Mouse (Mus musculus) heart, adult 8-10 months (tissue): ENCODE results near the gene Tpst2. TPM values are rescaled to one million over a fixed set of nuclear protein-coding genes. Genes with fewer than 3 reads are reported as not detected.

Source experiments
- total RNA-seq, 4 experiments: library from RNA; stranded (reverse); gene quantifications; 2 replicates each; pipeline ENCODE4 v1.2.4; 2022

The Tpst2 gene
- total RNA-seq, 4 experiments from 2014 or later: 32.2 to 47.1 (median 37.1) TPM

Other genes with a start within 250 kb of the Tpst2 start
- gene Cryba4, start 24.2 kb upstream of the Tpst2 start, total RNA-seq: 10 to 100 TPM in 1 of 4 experiments, 1 to 10 TPM in 3; 7.6 to 10.4 (median 8.5) TPM
- gene Crybb1, start 20.9 kb upstream of the Tpst2 start, total RNA-seq: 1 to 10 TPM; 2.0 to 3.4 (median 2.7) TPM
- gene Tfip11, start 49.7 kb downstream of the Tpst2 start, total RNA-seq: 10 to 100 TPM; 17.0 to 19.1 (median 18.4) TPM
- 1 to 10 TPM; 7.8 to 9.4 (median 8.3) TPM for gene Srrd, start 66.3 kb downstream of the Tpst2 start, total RNA-seq
- gene Hps4, start 66.4 kb downstream of the Tpst2 start, total RNA-seq: 10 to 100 TPM in 2 of 4 experiments, 1 to 10 TPM in 2; 8.5 to 12.6 (median 10.2) TPM
- not detected for gene Gm6583, start 79.3 kb downstream of the Tpst2 start, total RNA-seq
- gene Asphd2, start 118.2 kb downstream of the Tpst2 start, total RNA-seq: under 1 TPM; 0.41 to 0.52 (median 0.47) TPM
- gene Gm6588, start 172.7 kb downstream of the Tpst2 start, total RNA-seq: not detected